Mouse (Mus musculus): ENCODE measurements around the gene Rabgap1l. TPM values are rescaled to one million over a fixed set of nuclear protein-coding genes. Genes with fewer than 3 reads are reported as not detected.

Rabgap1l gene
- polyA plus RNA-seq, 1 experiment from 2014 or later = 25.4 TPM

- H3K27ac ChIP-seq = no peak overlapping the region
- no peaks in the 10 kb centered on the region for H3K79me2 ChIP-seq (ENCODE audit: inconsistent target)
- no peak overlapping the region for H3K4me3 ChIP-seq (ENCODE audit: inconsistent target)
- WGBS (ENCODE audit: missing documents) = 80% methylated on average over 1 of the region's 1 CpGs
- no peaks in the 10 kb centered on the region for H3K36me3 ChIP-seq (ENCODE audit: inconsistent target)
Observed at GRCm38 (mm10) chr1:160693094-160693447, 99.9 kb downstream of the Rabgap1l start.

GRCm38 (mm10) chr1:160692224-160693093, 100.6 kb downstream of the Rabgap1l start:
- no peak overlapping the region for H3K4me3 ChIP-seq (ENCODE audit: inconsistent target)
- WGBS (ENCODE audit: missing documents) = 92% methylated on average over 6 of the region's 6 CpGs

DNA sequence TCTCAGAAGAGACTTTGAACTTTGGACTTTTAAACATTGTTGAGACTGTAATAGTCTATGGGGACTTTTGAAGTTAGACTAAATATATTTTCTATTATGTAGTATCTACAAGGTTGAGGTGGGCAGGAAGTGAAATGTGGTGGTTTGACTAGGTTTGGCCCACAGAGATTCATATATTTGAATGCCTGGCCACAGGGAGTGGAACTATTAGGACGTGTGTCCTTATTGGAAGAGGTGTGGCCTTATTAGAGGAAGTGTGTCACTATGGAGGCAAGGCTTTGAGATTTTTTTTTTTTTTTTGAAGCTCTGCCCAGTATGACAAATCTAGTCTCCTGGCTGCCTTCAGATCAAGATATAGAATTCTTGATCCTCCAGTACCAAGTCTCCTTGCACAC, 101.8 kb downstream of the Rabgap1l start:
- Histone ChIP-seq H3K79me2 (ENCODE audit: inconsistent target) (no peaks in the 10 kb centered on the region), H3K27ac (no peak overlapping the region), H3K36me3 (ENCODE audit: inconsistent target) (no peaks in the 10 kb centered on the region), H3K4me3 (ENCODE audit: inconsistent target) (no peak overlapping the region)
- WGBS (ENCODE audit: missing documents) = 64% methylated on average over 1 of the region's 1 CpGs

More at GRCm38 (mm10) chr1:160692224-160693093, 100.6 kb downstream of the Rabgap1l start:
- Histone ChIP-seq H3K27ac (no peak overlapping the region), H3K36me3 (ENCODE audit: inconsistent target) (no peaks in the 10 kb centered on the region), H3K79me2 (ENCODE audit: inconsistent target) (no peaks in the 10 kb centered on the region)

DNA sequence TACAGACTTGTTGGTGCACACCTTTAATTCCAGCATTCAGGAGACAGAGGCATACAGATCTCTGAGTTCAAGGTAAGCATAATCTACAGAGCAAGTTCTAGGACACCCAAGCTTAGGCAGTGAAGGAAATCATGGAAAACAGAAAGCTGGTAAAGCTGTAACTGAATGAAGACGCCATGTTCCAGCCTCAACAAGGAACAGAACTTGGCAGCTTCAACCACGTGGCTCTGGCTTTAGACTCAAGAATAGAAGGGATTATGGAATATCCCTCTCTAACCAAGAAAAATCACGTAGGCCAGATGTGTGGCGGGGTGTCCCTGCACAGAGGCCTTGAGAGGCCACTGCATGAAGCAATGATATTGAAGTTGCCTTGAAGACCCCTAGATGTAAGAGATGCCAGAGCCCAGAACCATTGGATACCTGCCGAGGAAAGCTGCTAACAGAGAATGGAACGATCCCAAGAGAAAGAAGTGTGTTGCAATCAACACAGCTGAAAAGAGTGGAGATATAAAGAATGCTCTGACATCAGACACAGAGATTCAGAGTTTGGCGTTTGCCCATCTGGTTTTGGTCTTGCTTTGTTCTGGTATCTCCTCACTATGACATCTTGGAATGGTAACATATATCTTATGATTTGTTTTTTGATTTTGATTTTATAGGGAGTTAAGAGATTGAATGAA, 102.4 kb downstream of the Rabgap1l start:
- Histone ChIP-seq H3K4me3 (ENCODE audit: inconsistent target) (no peak overlapping the region), H3K36me3 (ENCODE audit: inconsistent target) (no peaks in the 10 kb centered on the region), H3K27ac (no peak overlapping the region), H3K79me2 (ENCODE audit: inconsistent target) (no peaks in the 10 kb centered on the region)
- 92% methylated on average over 6 of the region's 7 CpGs for WGBS (ENCODE audit: missing documents)

GRCm38 (mm10) chr1:160689511-160689910, 103.5 kb downstream of the Rabgap1l start:
- Histone ChIP-seq H3K36me3 (ENCODE audit: inconsistent target) (no peaks in the 10 kb centered on the region), H3K27ac (no peak overlapping the region), H3K4me3 (ENCODE audit: inconsistent target) (no peak overlapping the region), H3K79me2 (ENCODE audit: inconsistent target) (no peaks in the 10 kb centered on the region)

GRCm38 (mm10) chr1:160684251-160684650, 108.8 kb downstream of the Rabgap1l start:
- Histone ChIP-seq H3K27ac (no peak overlapping the region), H3K36me3 (ENCODE audit: inconsistent target) (no peaks in the 10 kb centered on the region), H3K79me2 (ENCODE audit: inconsistent target) (no peaks in the 10 kb centered on the region), H3K4me3 (ENCODE audit: inconsistent target) (no peak overlapping the region)
- WGBS (ENCODE audit: missing documents) = 100% methylated on average over 2 of the region's 2 CpGs

DNA sequence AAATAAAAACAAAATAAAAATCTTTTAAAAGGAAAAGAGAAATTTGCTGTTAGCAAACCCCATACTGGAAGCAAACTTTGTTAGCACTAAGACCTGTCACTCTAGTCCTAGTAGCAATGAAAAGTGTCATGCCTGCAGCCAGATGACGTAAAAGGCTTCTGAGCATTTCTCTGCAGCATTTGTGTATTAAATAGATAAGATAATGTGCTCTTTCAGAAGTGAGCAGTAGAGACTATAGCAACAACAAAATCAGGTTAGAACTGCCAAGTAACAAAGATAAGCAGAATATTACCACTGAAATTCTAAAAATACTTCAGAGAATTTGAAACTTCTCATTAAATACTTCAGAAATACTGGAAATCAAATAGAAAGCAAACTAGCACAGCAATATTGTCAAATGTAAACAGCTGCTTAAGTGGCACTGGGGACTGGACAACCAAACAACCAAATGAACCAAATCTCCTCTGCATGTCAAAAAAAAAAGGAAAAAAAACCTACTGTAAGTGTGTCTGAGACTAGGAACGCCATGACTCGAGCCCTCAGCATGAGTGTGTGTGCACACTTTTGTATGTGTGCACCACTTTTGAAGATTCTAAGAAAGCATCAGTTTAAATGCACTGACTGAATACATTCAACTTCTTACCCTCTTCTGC, 111.5 kb downstream of the Rabgap1l start:
- WGBS (ENCODE audit: missing documents) = 91% methylated on average over 3 of the region's 3 CpGs
- no peaks in the 10 kb centered on the region for H3K36me3 ChIP-seq (ENCODE audit: inconsistent target)
- no peaks in the 10 kb centered on the region for H3K79me2 ChIP-seq (ENCODE audit: inconsistent target)
- H3K27ac ChIP-seq = no peak overlapping the region
- no peak overlapping the region for H3K4me3 ChIP-seq (ENCODE audit: inconsistent target)

DNA sequence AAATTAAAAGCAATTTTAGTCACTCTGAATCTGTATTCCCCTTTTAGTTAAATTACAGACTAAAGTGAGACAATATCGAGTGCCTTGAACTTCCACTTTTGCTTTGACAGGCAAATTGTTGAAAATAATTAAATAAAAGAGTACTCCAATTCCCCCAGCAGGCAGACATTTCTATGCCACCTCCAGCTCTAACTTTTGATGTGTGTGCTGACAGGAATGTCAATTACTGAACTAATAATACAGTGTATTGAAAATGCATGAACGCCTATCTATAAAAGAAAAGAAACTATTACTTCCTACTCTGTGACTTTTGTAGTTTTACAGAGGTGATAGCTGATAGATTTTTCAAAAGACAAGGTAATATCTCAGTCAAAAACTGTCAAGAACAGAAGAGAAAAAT, 118.2 kb downstream of the Rabgap1l start:
- no peaks in the 10 kb centered on the region for H3K79me2 ChIP-seq (ENCODE audit: inconsistent target)
- 66% methylated on average over 2 of the region's 2 CpGs for WGBS (ENCODE audit: missing documents)
- H3K27ac ChIP-seq = no peak overlapping the region
- H3K4me3 ChIP-seq (ENCODE audit: inconsistent target) = no peak overlapping the region
- H3K36me3 ChIP-seq (ENCODE audit: inconsistent target) = no peaks in the 10 kb centered on the region

GRCm38 (mm10) chr1:160672088-160672814, 120.8 kb downstream of the Rabgap1l start:
- H3K27ac ChIP-seq = no peak overlapping the region
- no peaks in the 10 kb centered on the region for H3K79me2 ChIP-seq (ENCODE audit: inconsistent target)
- 93% methylated on average over 3 of the region's 3 CpGs for WGBS (ENCODE audit: missing documents)
- no peaks in the 10 kb centered on the region for H3K36me3 ChIP-seq (ENCODE audit: inconsistent target)
- H3K4me3 ChIP-seq (ENCODE audit: inconsistent target) = no peak overlapping the region

DNA sequence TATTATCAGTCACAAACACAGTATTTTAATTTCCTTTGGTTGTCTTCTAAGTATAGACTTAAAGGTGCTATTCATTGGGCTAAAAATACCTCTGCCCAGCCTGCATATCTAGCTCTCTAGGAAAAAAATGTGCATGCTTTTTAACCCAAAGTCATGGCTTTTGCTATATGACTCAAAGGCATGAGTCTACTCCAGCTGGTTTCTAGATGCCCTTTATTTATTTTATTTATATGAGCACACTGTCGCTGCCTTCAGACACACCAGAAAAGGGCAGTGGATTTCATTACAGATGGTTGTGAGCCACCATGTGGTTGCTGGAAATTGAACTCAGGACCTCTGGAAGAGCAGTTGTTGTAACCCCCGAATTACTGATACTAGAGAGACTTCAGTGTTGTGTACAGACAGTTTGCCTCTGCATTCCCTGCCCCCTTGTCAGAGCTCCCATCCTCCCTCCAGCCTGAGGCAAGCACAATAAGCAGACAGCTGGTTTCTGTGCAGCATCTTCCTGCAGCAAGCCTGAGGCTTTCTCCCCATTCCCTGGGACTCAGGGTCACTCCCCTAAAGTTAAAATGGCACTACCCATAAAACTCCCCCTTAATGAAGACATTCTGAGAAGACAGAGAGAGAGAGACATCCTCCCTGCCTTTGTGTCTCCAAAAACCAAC, 137.1 kb downstream of the Rabgap1l start:
- Histone ChIP-seq H3K79me2 (ENCODE audit: inconsistent target) (no peaks in the 10 kb centered on the region), H3K4me3 (ENCODE audit: inconsistent target) (no peak overlapping the region), H3K27ac (no peak overlapping the region), H3K36me3 (ENCODE audit: inconsistent target) (no peaks in the 10 kb centered on the region)
- 72% methylated on average over 2 of the region's 2 CpGs for WGBS (ENCODE audit: missing documents)

GRCm38 (mm10) chr1:160651691-160652090, 141.3 kb downstream of the Rabgap1l start:
- Histone ChIP-seq H3K36me3 (ENCODE audit: inconsistent target) (no peaks in the 10 kb centered on the region), H3K79me2 (ENCODE audit: inconsistent target) (no peaks in the 10 kb centered on the region), H3K4me3 (ENCODE audit: inconsistent target) (no peak overlapping the region), H3K27ac (no peak overlapping the region)
- 90% methylated on average over 3 of the region's 3 CpGs for WGBS (ENCODE audit: missing documents)

DNA sequence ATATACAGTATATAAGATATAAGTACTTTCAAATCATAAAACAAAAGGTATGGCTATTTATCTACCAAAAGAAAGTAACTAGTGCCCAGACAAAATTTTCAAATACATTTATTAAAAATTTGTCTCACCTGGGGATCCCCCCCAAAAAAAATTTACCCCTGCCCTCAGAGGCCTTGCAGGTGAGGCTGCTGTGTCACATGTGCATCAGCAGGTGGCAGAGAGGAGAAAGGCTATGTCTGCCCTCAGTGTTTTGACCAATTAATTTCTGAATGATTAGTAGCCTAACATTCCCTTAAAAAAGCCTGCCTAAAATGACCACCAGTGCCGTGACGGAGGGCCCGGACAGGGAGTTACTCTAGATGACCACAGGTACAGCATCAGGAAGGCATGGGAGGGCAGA, 147.6 kb downstream of the Rabgap1l start:
- H3K79me2 ChIP-seq (ENCODE audit: inconsistent target) = no peaks in the 10 kb centered on the region
- no peak overlapping the region for H3K4me3 ChIP-seq (ENCODE audit: inconsistent target)
- no peak overlapping the region for H3K27ac ChIP-seq
- H3K36me3 ChIP-seq (ENCODE audit: inconsistent target) = no peaks in the 10 kb centered on the region
- 92% methylated on average over 3 of the region's 3 CpGs for WGBS (ENCODE audit: missing documents)

GRCm38 (mm10) chr1:160628213-160628932, 164.6 kb downstream of the Rabgap1l start:
- WGBS (ENCODE audit: missing documents) = 96% methylated on average over 12 of the region's 12 CpGs

More at GRCm38 (mm10) chr1:160628213-160628932, 164.6 kb downstream of the Rabgap1l start:
- no peak overlapping the region for H3K4me3 ChIP-seq (ENCODE audit: inconsistent target)
- H3K27ac ChIP-seq = no peak overlapping the region
- H3K79me2 ChIP-seq (ENCODE audit: inconsistent target) = no peaks in the 10 kb centered on the region
- no peaks in the 10 kb centered on the region for H3K36me3 ChIP-seq (ENCODE audit: inconsistent target)
